Mouse (Mus musculus): Measurements from ENCODE around the gene Efl1.
"Not testable (repeated sequence)": the region's sequence is repeated elsewhere in the genome, so short reads cannot be mapped to it uniquely, and the experiment has no call there.

Gene Efl1

GRCm38 (mm10) chr7:82719740-82720139 lies 71.3 kb downstream of the Efl1 start:
- CTCF ChIA-PET, result no interaction called here

GRCm38 (mm10) chr7:82720501-82720900 lies 72.1 kb downstream of the Efl1 start:
- CTCF ChIA-PET, result no interaction called here

GRCm38 (mm10) chr7:82720906-82721305 lies 72.5 kb downstream of the Efl1 start:
- CTCF ChIA-PET, result no interaction called here

GRCm38 (mm10) chr7:82722486-82723123 lies 74.2 kb downstream of the Efl1 start:
- CTCF ChIA-PET, result interaction anchor here (0.6 kb wide), 1 partner anchor 22 kb away, joined by 4 read pairs; no protein-coding TSS in a partner anchor

- CTCF ChIA-PET, result interaction anchor here (0.6 kb wide), 1 partner anchor 22 kb away, joined by 4 read pairs; no protein-coding TSS in a partner anchor
Observed at GRCm38 (mm10) chr7:82723151-82723871, 74.9 kb downstream of the Efl1 start.

GRCm38 (mm10) chr7:82724491-82724890 lies 76.1 kb downstream of the Efl1 start:
- CTCF ChIA-PET, result no interaction called here

GRCm38 (mm10) chr7:82725006-82725636 lies 76.7 kb downstream of the Efl1 start:
- CTCF ChIA-PET, result no interaction called here

- CTCF ChIA-PET, result no interaction called here
Observed at GRCm38 (mm10) chr7:82725741-82726450, 77.5 kb downstream of the Efl1 start.

- CTCF ChIA-PET, result no interaction called here
Observed at GRCm38 (mm10) chr7:82727066-82727465, 78.7 kb downstream of the Efl1 start.

GRCm38 (mm10) chr7:82729009-82729408 lies 80.6 kb downstream of the Efl1 start:
- CTCF ChIA-PET, result not testable (repeated sequence)

GRCm38 (mm10) chr7:82733118-82733517 lies 84.7 kb downstream of the Efl1 start:
- CTCF ChIA-PET, result no interaction called here

- CTCF ChIA-PET, result no interaction called here
Observed at GRCm38 (mm10) chr7:82733995-82734394, 85.6 kb downstream of the Efl1 start.

GRCm38 (mm10) chr7:82734748-82735600 lies 86.6 kb downstream of the Efl1 start:
- CTCF ChIA-PET, result no interaction called here

- CTCF ChIA-PET, result no interaction called here
Observed at GRCm38 (mm10) chr7:82743116-82743765, 94.8 kb downstream of the Efl1 start.

GRCm38 (mm10) chr7:82744167-82744715 lies 95.8 kb downstream of the Efl1 start:
- CTCF ChIA-PET, result no interaction called here

GRCm38 (mm10) chr7:82748812-82749211 lies 100.4 kb downstream of the Efl1 start:
- CTCF ChIA-PET, result no interaction called here

- CTCF ChIA-PET, result no interaction called here
Observed at GRCm38 (mm10) chr7:82749239-82749638, 100.8 kb downstream of the Efl1 start.

- CTCF ChIA-PET, result no interaction called here
Observed at GRCm38 (mm10) chr7:82752171-82753085, 104.0 kb downstream of the Efl1 start.

GRCm38 (mm10) chr7:82755602-82756155 lies 107.3 kb downstream of the Efl1 start:
- CTCF ChIA-PET, result interaction anchor here (0.6 kb wide), 1 partner anchor 901 kb away, joined by 3 read pairs; no protein-coding TSS in a partner anchor
